Mouse (Mus musculus) right cerebral cortex, adult 2 months (tissue): ENCODE measurements around the gene Tgm2.

Source experiments
- DNase-seq, 2 experiments: peaks; one replicate each; pipeline ENCODE4 v3.0.0; 2021 to 2022; ENCODE audit warnings: low spot score in 2 of 2

Gene Tgm2

GRCm38 (mm10) chr2:158071633-158071995 lies 74.6 kb downstream of the Tgm2 start:
- no peak for DNase-seq

DNA sequence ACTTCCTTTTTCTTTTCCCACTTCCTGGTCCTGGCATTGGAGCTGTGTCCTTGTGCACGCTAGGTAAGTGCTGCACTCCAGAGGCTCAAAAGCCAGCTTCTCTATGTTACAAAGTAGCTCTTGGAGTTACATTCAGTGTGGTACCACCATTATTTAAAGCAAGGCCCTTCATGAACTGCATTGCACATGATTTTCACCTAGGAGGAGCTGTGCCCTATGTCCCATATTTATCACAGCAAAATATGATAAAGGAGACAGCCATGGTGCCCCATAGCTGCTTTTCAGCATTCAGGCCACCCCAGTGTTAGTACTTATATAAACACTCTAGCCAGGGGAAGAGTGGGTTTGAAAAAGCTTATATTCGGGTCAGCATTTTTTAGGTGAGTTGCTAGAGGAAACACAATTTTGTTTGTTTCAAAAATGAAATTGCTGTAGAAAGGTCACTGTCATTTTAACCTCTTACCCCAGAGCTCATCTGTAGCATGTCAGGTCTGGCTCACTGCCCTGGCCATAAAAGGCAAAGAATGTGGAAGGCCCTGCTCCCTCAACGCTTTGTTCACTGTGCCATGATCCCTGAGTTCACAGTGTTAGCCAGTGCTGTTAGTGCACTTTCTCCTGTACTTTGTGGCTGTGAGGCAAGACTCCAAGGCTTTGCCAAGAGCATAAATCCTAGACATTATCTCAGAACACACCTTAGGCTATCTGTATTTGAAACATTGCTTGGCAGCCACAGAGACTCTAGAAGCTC lies 75.2 kb downstream of the Tgm2 start:
- DNase-seq: no peak

DNA sequence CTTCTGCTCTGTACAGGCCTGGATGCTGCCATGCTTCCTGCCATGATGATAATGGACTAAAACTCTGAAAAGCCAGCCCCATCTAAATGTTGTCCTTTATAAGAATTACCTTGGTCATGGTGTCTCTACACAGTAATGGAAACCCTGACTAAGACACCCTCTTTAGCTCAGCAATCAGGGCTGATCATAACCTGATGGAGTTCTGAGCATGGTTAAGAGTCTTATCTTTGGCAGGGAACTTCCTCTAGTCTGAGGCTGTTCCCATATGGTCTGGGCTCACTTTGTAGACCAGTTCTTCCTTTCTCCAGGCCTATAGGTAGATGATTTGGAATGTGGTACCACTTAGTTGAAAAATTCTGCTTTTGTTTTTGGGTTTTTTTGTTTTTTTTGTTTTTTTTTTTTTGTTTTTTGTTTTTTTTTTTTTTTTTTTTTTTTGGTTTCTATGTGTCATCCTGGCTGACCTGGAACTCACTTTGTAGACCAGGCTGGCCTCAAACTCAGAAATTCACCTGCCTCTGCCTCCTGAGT lies 77.7 kb downstream of the Tgm2 start:
- no peak for DNase-seq

- no peak for DNase-seq
These were observed 78.9 kb downstream of the Tgm2 start for GRCm38 (mm10) chr2:158067260-158067824.

- no peak for DNase-seq
These were observed 79.8 kb downstream of the Tgm2 start for GRCm38 (mm10) chr2:158066456-158066855.
